Mouse (Mus musculus) neural tube, embryonic 14.5 days (tissue): ENCODE data around the gene Ppp1r11. TPM values are rescaled to one million over a fixed set of nuclear protein-coding genes. Genes with fewer than 3 reads are reported as not detected.
A peak's percentile ranks its signal among the peaks of the same experiment; 100 is the strongest.
"Not testable (repeated sequence)": the region's sequence is repeated elsewhere in the genome, so short reads cannot be mapped to it uniquely, and the experiment has no call there.

Source experiments
- ATAC-seq: fragments of 200-750 bp; cut with Nextera tagmentation; 2 replicates; pipeline ENCODE4 v1.8.0; 2017; ENCODE audit warnings: low read depth, mild to moderate bottlenecking, moderate TSS enrichment, moderate library complexity
- H3K27ac ChIP-seq: fragments of 300-500 bp; sonication (generic); 2 replicates; pipeline ENCODE4 v1.5.1; 2014; ENCODE audit warnings: low read depth, mild to moderate bottlenecking, control low read depth, low read length, moderate library complexity, mixed read lengths
- H3K27me3 ChIP-seq: fragments of 300-500 bp; sonication (generic); 2 replicates; pipeline ENCODE4 v1.6.1; 2014; ENCODE audit warnings: low read length; ENCODE audit not compliant: control insufficient read depth, insufficient read depth
- H3K36me3 ChIP-seq: fragments of 300-500 bp; sonication (generic); 2 replicates; pipeline ENCODE4 v1.6.1; 2014; ENCODE audit warnings: low read length, mixed read lengths; ENCODE audit not compliant: control insufficient read depth, insufficient read depth
- H3K4me1 ChIP-seq: fragments of 300-500 bp; sonication (generic); 2 replicates; pipeline ENCODE4 v1.6.1; 2014; ENCODE audit warnings: low read length; ENCODE audit not compliant: control insufficient read depth, insufficient read depth
- H3K4me2 ChIP-seq: fragments of 300-500 bp; sonication (generic); 2 replicates; pipeline ENCODE4 v1.6.1; 2014; ENCODE audit warnings: mild to moderate bottlenecking, low read depth, low read length, control low read depth
- H3K4me3 ChIP-seq: fragments of 300-500 bp; sonication (generic); 2 replicates; pipeline ENCODE4 v1.5.1; 2014; ENCODE audit warnings: low read depth, low read length, control low read depth, mixed read lengths
- H3K9ac ChIP-seq: fragments of 300-500 bp; sonication (generic); replicated peaks from 2 replicates; pipeline ENCODE4 v1.6.1; 2014; ENCODE audit warnings: low read depth, mild to moderate bottlenecking, control low read depth, low read length, mixed read lengths
- H3K9me3 ChIP-seq: fragments of 300-500 bp; sonication (generic); 2 replicates; pipeline ENCODE4 v1.6.1; 2016; ENCODE audit warnings: low read length; ENCODE audit not compliant: control insufficient read depth
- WGBS: fragments of 180-500 bp; shearing (Covaris S2); extraction: QIAGEN DNeasy Blood & Tissue Kit; methylation state at CpG from one replicate; pipeline ENCODE4 v1.1.7; 2014; 5-methylcytosine and 5-hydroxymethylcytosine counted together
- polyA plus RNA-seq: library from polyadenylated mRNA; unstranded; fragments of >200 nt; fragmentation: Nextera tagmentation; extraction: Ambion mirVana; gene quantifications from 2 replicates; pipeline ENCODE4 v1.2.1, GENCODE M21; 2014

Ppp1r11 gene
- polyA plus RNA-seq, 1 experiment from 2014 or later, result 195 TPM

DNA sequence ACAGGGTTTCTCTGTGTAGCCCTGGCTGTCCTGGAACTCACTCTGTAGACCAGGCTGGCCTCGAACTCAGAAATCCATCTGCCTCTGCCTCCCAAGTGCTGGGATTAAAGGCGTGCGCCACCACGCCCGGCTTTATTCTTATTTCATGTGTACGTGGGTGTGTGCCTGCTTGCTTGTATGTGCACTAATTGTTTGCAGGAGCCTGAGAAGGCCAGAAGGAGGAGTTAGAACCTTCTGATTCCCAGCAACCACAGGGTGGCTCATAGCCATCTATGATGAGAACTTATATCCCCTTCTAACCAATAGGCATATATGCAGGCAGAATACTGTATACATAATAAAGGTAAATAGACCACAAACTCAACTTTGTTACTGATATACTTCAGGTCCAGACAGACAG is 39.1 kb upstream of the Ppp1r11 start:
- ATAC-seq, H3K4me3 ChIP-seq, H3K27ac ChIP-seq, H3K9ac ChIP-seq, H3K9me3 ChIP-seq, H3K4me1 ChIP-seq, H3K4me2 ChIP-seq, H3K36me3 ChIP-seq: not testable (repeated sequence)
- WGBS, result 94% methylated on average over 6 of the region's 6 CpGs
- H3K27me3 ChIP-seq, result peaks cover 12% of the 10 kb centered on the region

DNA sequence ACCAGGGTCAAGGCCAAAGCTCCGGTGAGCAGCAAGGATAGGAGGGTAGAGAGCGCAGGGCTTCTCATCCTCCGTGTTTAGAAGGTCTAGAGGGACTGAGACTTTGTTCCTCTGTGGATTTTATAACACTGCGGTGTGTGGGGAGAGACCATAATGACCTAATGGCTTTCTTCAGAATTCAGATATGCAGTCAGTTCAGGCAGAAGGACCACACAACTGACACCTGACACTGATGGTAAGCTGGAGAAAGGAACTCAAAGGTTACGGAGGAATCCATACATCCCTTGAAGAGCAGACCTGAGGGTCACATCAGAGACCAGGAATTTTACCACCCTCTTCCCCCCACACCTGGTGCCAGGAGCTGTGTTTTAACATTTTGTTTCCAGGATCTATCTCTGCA is 37.9 kb upstream of the Ppp1r11 start, which contains the start of gene H2-M5:
Gene H2-M5 (minus strand): TSS at position 101 of the 400 bp plus-strand sequence.
- no peaks in the 10 kb centered on the region for H3K9me3 ChIP-seq
- no peaks in the 10 kb centered on the region for H3K36me3 ChIP-seq
- no peaks in the 10 kb centered on the region for H3K4me1 ChIP-seq
- H3K27me3 ChIP-seq, result peaks cover 12% of the 10 kb centered on the region
- no peak within 1 kb of the TSS for H3K9ac ChIP-seq
- WGBS, result 30% methylated on average over 5 of the region's 5 CpGs
- no peak for ATAC-seq
- no peak within 1 kb of the TSS for H3K27ac ChIP-seq
- H3K4me3 ChIP-seq, result no peak within 1 kb of the TSS; the same call in 1 of the 2 replicates
- H3K4me2 ChIP-seq, result 0 out of 2 replicates have a peak within 1 kb of the TSS, but pooled peaks have one; percentile 12

DNA sequence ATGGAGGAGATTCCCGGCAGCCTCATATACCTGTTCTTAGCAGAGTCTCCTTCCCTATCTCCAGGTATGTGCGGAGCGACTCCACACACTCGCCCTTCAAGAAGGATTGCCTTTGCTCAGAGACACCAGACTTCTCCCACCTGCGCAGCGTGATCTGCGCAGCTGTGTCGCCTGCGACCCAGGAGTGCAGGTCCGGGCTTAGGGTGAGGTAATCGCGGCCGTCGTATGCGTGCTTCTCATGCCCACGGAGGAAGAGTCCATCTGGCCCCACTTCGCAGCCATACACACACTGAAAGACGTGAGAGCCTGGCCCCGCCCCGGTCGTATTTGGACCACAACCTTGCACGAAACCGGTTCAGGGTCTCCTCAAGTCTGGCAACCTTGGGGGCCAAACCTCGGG is 36.9 kb upstream of the Ppp1r11 start:
- no peaks in the 10 kb centered on the region for H3K4me1 ChIP-seq
- WGBS, result 10% methylated on average over 24 of the region's 24 CpGs
- no peak overlapping the region; the same call in 1 of the 2 replicates for H3K4me3 ChIP-seq
- no peak overlapping the region for H3K9ac ChIP-seq
- 0 out of 2 replicates have a peak overlapping the region, but pooled peaks have one; percentile 12 for H3K4me2 ChIP-seq
- H3K27ac ChIP-seq, result no peak overlapping the region
- no peaks in the 10 kb centered on the region for H3K9me3 ChIP-seq
- ATAC-seq, result peak; percentile 44; the same call in 1 of the 2 replicates
- H3K27me3 ChIP-seq, result peaks cover 12% of the 10 kb centered on the region
- no peaks in the 10 kb centered on the region for H3K36me3 ChIP-seq

DNA sequence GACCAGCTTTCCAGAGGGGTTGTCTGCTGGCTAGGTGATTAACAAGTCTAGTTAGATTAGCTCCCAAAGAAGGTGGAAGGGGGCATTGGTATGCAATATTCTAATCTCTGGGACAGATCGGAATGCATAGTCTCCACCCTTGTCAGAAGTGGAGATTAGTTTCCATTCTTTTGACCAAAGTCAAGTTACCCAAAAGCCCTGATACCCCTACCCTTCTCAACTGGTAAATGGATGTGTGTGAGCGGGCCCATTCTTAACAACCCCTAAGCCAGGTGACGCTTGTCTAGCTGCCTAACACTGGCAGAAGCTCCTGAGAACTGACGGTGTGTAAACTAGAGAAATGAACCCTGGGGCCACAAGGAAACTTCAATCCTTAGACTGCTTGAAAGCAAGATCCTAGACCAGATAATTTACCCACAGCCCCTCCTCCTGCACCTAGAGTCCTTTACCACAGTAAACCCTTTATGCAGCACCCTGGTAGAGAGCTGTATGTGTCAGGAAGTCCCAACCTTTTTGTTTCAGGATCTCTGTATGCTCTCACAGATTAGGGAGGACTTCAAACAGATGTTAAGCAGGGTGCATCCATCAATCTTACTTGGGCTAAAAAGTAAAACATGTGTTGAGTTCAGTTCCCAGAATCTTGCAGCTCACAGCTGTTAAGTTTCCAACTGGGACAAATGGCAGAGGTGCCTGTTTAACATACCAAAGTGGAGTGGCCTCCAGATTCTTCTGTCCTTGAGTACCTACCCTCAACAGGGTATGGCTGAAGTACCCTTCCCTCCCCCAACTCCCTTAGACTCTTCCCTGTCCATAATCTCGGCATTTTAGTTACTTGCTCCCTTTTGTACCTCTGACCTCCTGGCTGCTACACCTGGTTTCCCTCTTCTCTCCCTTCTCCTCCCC is 31.0 kb upstream of the Ppp1r11 start:
- no peaks in the 10 kb centered on the region for H3K36me3 ChIP-seq
- no peak for ATAC-seq
- H3K4me2 ChIP-seq, result no peak overlapping the region
- H3K27ac ChIP-seq, result no peak overlapping the region
- H3K4me1 ChIP-seq, result no peaks in the 10 kb centered on the region
- WGBS, result 30% methylated on average over 5 of the region's 5 CpGs
- no peaks in the 10 kb centered on the region for H3K9me3 ChIP-seq
- no peak overlapping the region for H3K9ac ChIP-seq
- H3K27me3 ChIP-seq, result 0 out of 2 replicates have a peak, but pooled peaks cover 1% of the 10 kb centered on the region
- no peak overlapping the region for H3K4me3 ChIP-seq

DNA sequence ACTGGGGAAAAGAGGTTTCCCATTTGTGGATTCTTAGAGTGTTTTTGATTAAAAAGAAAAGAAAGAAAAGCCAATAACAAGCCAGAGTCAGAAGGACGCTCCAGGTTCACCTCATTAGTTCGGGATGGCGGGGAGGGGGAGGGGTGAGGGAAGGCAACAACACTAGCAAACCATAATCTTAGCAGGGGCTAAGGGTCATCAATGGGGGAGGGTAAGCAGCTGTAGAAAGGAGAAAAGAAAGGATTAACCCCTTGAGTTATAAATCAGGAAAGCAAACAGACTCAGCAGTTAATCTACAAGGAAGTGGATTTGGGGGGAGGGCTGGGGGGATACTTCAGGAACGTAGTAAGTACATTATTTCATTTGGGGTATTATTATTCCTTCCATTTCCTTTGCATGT is 30.3 kb upstream of the Ppp1r11 start:
- no peaks in the 10 kb centered on the region for H3K9me3 ChIP-seq
- no peak for ATAC-seq
- no peaks in the 10 kb centered on the region for H3K27me3 ChIP-seq
- H3K4me3 ChIP-seq, result no peak overlapping the region
- no peaks in the 10 kb centered on the region for H3K36me3 ChIP-seq
- H3K4me2 ChIP-seq, result no peak overlapping the region
- no peaks in the 10 kb centered on the region for H3K4me1 ChIP-seq
- no peak overlapping the region for H3K27ac ChIP-seq
- WGBS, result 5% methylated on average over 4 of the region's 4 CpGs
- H3K9ac ChIP-seq, result no peak overlapping the region

DNA sequence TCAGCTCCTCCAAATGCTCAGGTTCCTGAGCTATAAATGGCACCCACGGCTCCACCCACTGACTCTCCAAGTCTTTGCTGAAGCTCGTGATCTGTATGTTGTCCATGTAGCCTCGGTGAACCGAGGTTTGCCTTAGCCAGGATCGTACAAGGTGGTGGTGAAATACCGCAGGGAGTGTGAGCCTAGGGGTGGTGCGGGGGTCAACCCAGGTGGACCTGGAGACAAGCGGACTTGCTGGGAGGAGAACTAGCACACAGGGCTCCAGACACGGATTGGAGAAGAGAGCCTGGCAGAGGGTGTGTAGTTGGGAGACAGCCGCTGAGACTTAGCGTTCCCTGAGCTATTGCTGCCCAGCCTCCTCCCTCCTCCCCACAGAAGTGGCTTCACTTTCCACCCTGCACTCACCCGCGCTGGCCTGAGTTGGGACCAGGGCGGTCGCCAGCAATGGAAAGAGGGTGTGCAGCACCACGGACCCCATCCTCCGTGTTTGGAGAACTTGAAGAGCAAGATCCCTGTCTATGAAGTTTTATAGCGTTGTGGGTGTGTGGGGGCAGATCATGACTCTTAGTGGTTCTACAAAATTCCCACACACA is 29.8 kb upstream of the Ppp1r11 start, which contains the start of gene 2410137M14Rik:
Gene 2410137M14Rik (minus strand): TSS at position 17 of the 593 bp plus-strand sequence.
- no peak within 1 kb of the TSS for H3K9ac ChIP-seq
- 15% methylated on average over 18 of the region's 18 CpGs for WGBS
- H3K4me1 ChIP-seq, result no peaks in the 10 kb centered on the region
- H3K9me3 ChIP-seq, result no peaks in the 10 kb centered on the region
- H3K4me2 ChIP-seq, result no peak within 1 kb of the TSS
- H3K36me3 ChIP-seq, result no peaks in the 10 kb centered on the region
- no peaks in the 10 kb centered on the region for H3K27me3 ChIP-seq
- H3K4me3 ChIP-seq, result no peak within 1 kb of the TSS
- ATAC-seq, result no peak
- H3K27ac ChIP-seq, result no peak within 1 kb of the TSS

DNA sequence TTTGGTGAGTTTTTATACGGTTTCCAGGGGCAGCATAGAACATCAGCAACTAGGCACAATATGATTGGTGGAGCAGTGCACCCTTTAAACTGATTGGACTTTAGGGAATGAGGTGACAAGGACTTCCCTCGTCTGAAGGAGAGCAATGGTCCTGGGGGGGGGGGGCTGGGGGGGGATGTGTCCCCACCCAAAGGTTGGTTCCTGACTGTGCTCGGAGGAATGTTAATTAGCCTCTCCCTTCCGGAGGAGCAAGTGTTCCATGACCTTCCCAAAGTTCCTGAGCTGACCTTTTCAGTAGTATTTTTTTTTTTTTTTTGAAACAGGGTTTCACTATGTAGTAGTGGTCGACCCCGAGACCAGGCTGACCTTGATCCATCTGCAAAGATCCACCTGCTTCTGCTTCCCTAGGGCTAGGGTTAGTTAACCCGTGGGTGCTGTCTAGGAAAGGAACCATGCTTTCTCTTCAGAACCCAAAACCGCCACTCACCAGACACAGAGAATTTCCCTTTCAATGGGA is 21.8 kb upstream of the Ppp1r11 start:
- no peak for ATAC-seq
- no peak overlapping the region for H3K4me2 ChIP-seq
- H3K9me3 ChIP-seq, result no peaks in the 10 kb centered on the region
- H3K27ac ChIP-seq, result no peak overlapping the region
- no peak overlapping the region for H3K9ac ChIP-seq
- H3K4me1 ChIP-seq, result no peaks in the 10 kb centered on the region
- no peaks in the 10 kb centered on the region for H3K27me3 ChIP-seq
- no peak overlapping the region for H3K4me3 ChIP-seq
- no peaks in the 10 kb centered on the region for H3K36me3 ChIP-seq
- WGBS, result 85% methylated on average over 8 of the region's 8 CpGs

DNA sequence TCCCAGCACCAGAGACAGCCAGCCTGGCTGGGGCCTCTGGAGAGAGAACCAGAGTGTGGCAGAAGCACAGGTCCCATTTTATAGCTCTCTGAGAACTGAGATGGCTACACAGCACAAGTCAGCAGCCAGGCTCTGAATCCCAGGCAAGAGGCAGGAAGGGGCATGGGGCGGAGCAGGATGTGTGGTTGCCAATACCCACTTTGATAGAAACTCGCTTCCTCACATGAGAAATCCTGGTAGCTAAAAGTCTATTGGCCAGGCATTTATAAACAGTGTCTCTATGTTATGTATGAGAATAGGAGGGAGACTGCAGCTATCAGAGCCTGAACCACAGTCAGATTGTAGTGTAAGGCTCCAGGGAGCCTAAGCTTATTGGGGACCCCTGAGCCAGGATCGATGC is 21.2 kb upstream of the Ppp1r11 start:
- Histone ChIP-seq H3K27me3 (no peaks in the 10 kb centered on the region), H3K36me3 (no peaks in the 10 kb centered on the region), H3K9me3 (no peaks in the 10 kb centered on the region), H3K27ac (no peak overlapping the region), H3K9ac (no peak overlapping the region), H3K4me1 (no peaks in the 10 kb centered on the region), H3K4me2 (no peak overlapping the region), H3K4me3 (no peak overlapping the region)
- WGBS, result 83% methylated on average over 3 of the region's 3 CpGs
- no peak for ATAC-seq
